Mouse (Mus musculus) heart, embryonic 11.5 days (tissue): Measurements from ENCODE around the gene Plpp3. TPM values are rescaled to one million over a fixed set of nuclear protein-coding genes. Genes with fewer than 3 reads are reported as not detected.

Experiments used
- ATAC-seq: fragments of 200-750 bp; cut with Nextera tagmentation; replicated peaks from 2 replicates; pipeline ENCODE4 v1.8.0; 2017; ENCODE audit warnings: moderate library complexity; ENCODE audit not compliant: insufficient number of reproducible peaks, low FRiP score, low TSS enrichment
- H3K27ac ChIP-seq: fragments of 300-500 bp; sonication (generic); 2 replicates; pipeline ENCODE4 v1.5.1; 2014; ENCODE audit warnings: mild to moderate bottlenecking, low read depth, low read length
- H3K27me3 ChIP-seq: fragments of 300-500 bp; sonication (generic); 2 replicates; pipeline ENCODE4 v1.6.1; 2014; ENCODE audit warnings: mild to moderate bottlenecking, low read length, mixed read lengths; ENCODE audit not compliant: control insufficient read depth, insufficient read depth
- H3K36me3 ChIP-seq: fragments of 300-500 bp; sonication (generic); 2 replicates; pipeline ENCODE4 v1.6.1; 2014; ENCODE audit warnings: mild to moderate bottlenecking, low read length, moderate library complexity, mixed read lengths; ENCODE audit not compliant: control insufficient read depth, insufficient read depth
- H3K4me1 ChIP-seq: fragments of 300-500 bp; sonication (generic); 2 replicates; pipeline ENCODE4 v1.6.1; 2014; ENCODE audit warnings: low read length; ENCODE audit not compliant: control insufficient read depth, insufficient read depth
- H3K4me2 ChIP-seq: fragments of 300-500 bp; sonication (generic); 2 replicates; pipeline ENCODE4 v1.6.1; 2014; ENCODE audit warnings: mild to moderate bottlenecking, moderate library complexity
- H3K4me3 ChIP-seq: fragments of 300-500 bp; sonication (generic); 2 replicates; pipeline ENCODE4 v1.5.1; 2014; ENCODE audit warnings: low read depth, low read length
- H3K9ac ChIP-seq: fragments of 300-500 bp; sonication (generic); 2 replicates; pipeline ENCODE4 v1.6.1; 2014; ENCODE audit warnings: mild to moderate bottlenecking, low read depth, low read length, moderate library complexity
- H3K9me3 ChIP-seq: fragments of 300-500 bp; sonication (generic); replicated peaks from 2 replicates; pipeline ENCODE4 v1.6.1; 2016; ENCODE audit warnings: low read length; ENCODE audit not compliant: control insufficient read depth
- WGBS: fragments of 180-500 bp; shearing (Covaris S2); extraction: QIAGEN DNeasy Blood & Tissue Kit; methylation state at CpG from one replicate; pipeline ENCODE4 v1.1.7; 2014; ENCODE audit not compliant: insufficient replicate concordance; 5-methylcytosine and 5-hydroxymethylcytosine counted together
- polyA plus RNA-seq: library from polyadenylated mRNA; unstranded; fragments of >200 nt; fragmentation: Nextera tagmentation; extraction: Ambion mirVana; gene quantifications from 2 replicates; pipeline ENCODE4 v1.2.1, GENCODE M21; 2014

Gene Plpp3
- polyA plus RNA-seq, 1 experiment from 2014 or later, result 23.8 TPM

DNA sequence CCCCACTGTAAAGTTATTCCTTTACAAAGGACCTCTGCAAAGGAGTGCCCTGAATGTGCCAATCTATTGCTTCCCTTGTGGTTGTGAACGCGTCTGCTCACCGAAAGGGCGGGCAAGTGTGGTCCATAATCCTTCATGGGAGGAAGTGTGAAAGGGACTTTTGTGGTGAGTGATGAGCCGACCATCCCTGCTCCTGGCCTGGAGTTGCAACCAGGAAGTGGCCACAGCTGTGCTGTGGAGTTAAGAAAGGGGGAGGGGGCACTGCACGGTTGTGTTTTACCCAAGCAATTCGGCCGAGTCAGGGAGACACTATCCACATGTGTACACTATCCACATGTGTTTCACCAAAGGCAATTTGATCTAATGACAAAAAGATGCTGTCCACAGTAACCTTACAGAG, 49.8 kb downstream of the Plpp3 start:
- H3K9me3 ChIP-seq, result no peaks in the 10 kb centered on the region

DNA sequence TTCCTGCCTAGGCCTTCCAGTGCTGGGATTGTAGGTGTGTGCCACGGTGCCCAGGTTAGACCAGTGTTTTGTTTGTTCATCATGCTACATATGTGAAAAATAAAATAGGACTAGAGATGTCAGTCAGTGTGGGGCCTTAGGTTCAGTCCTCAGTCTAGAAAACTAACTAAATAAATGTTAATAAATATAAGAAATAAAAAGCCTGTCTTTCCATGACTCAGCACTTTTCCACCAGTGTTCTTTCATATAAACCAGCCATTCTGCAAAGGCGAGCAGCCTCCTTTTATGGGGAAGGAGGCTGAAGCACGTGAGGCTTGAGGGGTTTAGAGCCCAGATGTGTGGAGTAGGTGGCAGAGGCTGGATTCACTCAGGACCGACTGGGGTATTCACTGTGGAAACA, 50.5 kb downstream of the Plpp3 start:
- Histone ChIP-seq H3K36me3 (peaks cover 2% of the 10 kb centered on the region; the same call in 1 of the 2 replicates), H3K27ac (no peak overlapping the region), H3K4me2 (no peak overlapping the region), H3K9ac (no peak overlapping the region), H3K4me1 (peaks cover 23% of the 10 kb centered on the region), H3K27me3 (no peaks in the 10 kb centered on the region), H3K4me3 (no peak overlapping the region), H3K9me3 (no peaks in the 10 kb centered on the region)
- 81% methylated on average over 4 of the region's 4 CpGs for WGBS
- ATAC-seq, result no peak

More for the DNA sequence above, 49.8 kb downstream of the Plpp3 start:
- Histone ChIP-seq H3K9ac (no peak overlapping the region), H3K27me3 (no peaks in the 10 kb centered on the region), H3K27ac (no peak overlapping the region), H3K36me3 (0 out of 2 replicates have a peak, but pooled peaks cover 2% of the 10 kb centered on the region), H3K4me3 (no peak overlapping the region), H3K4me1 (peaks cover 23% of the 10 kb centered on the region), H3K4me2 (no peak overlapping the region)
- 34% methylated on average over 8 of the region's 8 CpGs for WGBS
- no peak for ATAC-seq

DNA sequence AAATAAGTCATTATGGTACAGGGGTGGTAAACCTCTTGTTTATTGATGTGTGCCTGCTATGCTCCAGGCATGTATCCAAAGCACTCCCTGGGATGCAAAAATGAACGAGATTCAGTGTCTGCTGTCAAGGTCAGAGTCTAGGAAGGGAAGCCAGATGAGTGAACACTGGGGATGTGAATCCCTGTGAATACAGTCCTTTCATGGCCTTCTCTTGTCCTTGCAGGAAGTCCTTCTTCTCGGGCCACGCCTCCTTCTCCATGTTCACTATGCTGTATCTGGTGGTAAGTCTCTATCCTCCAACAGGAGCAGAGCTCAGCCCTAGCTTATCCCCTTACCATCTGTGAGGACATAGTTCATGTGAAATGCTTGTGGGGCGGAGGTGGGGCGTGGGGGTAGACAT, 51.8 kb downstream of the Plpp3 start:
- Histone ChIP-seq H3K9me3 (no peaks in the 10 kb centered on the region), H3K27me3 (no peaks in the 10 kb centered on the region), H3K36me3 (peaks cover 2% of the 10 kb centered on the region; the same call in 1 of the 2 replicates), H3K9ac (no peak overlapping the region), H3K27ac (no peak overlapping the region), H3K4me2 (no peak overlapping the region), H3K4me1 (peaks cover 22% of the 10 kb centered on the region), H3K4me3 (no peak overlapping the region)
- WGBS, result 90% methylated on average over 5 of the region's 5 CpGs
- no peak for ATAC-seq

DNA sequence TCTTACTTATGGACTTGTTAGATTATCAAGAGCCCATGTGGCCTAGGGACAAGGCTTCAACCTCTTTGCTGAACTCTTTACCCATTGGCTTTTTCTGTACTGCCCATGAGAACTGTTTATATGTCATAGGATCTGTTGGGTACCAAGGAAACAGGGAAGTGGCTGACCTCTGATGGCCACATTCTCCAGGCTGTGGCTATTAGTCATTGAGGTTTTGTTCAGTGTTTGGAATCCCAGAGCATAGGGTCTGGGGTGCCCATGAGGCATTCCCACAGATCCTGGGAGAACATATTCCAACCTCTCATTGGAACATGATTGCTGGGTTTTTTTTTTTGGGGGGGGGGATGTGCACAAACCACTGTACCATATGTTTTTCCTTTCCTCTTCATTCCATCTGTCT, 56.2 kb downstream of the Plpp3 start:
- no peak overlapping the region for H3K4me3 ChIP-seq
- H3K4me2 ChIP-seq, result no peak overlapping the region
- H3K9me3 ChIP-seq, result no peaks in the 10 kb centered on the region
- peaks cover 2% of the 10 kb centered on the region; the same call in 1 of the 2 replicates for H3K36me3 ChIP-seq
- no peak overlapping the region for H3K27ac ChIP-seq
- H3K4me1 ChIP-seq, result no peaks in the 10 kb centered on the region; the same call in none of the 2 replicates
- H3K9ac ChIP-seq, result no peak overlapping the region
- no peaks in the 10 kb centered on the region for H3K27me3 ChIP-seq
- no peak for ATAC-seq

DNA sequence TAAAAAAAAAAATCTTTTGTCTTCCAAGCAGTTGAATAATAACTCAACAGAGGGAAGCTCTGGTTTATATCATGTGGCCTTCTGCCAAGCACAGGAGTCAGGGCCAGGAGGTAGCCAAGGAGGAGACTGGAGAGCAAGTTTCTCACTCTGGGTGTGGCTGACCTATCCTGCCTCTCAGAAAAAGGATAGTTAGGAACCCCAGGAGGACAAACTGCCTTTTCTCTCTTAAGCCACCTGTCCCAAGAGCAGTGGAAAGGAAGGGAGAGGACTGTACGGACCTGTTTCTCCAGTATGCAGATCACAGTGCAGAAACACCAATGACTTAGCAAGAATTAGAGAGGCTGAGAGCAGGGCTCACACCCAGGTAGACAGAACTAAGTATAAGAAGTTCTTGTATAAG, 57.3 kb downstream of the Plpp3 start:
- Histone ChIP-seq H3K9ac (no peak overlapping the region), H3K27me3 (no peaks in the 10 kb centered on the region), H3K4me2 (no peak overlapping the region), H3K27ac (no peak overlapping the region), H3K9me3 (no peaks in the 10 kb centered on the region), H3K4me1 (no peaks in the 10 kb centered on the region; the same call in none of the 2 replicates), H3K4me3 (no peak overlapping the region), H3K36me3 (peaks cover 3% of the 10 kb centered on the region; the same call in 1 of the 2 replicates)
- WGBS, result 70% methylated on average over 1 of the region's 1 CpGs
- ATAC-seq, result no peak

DNA sequence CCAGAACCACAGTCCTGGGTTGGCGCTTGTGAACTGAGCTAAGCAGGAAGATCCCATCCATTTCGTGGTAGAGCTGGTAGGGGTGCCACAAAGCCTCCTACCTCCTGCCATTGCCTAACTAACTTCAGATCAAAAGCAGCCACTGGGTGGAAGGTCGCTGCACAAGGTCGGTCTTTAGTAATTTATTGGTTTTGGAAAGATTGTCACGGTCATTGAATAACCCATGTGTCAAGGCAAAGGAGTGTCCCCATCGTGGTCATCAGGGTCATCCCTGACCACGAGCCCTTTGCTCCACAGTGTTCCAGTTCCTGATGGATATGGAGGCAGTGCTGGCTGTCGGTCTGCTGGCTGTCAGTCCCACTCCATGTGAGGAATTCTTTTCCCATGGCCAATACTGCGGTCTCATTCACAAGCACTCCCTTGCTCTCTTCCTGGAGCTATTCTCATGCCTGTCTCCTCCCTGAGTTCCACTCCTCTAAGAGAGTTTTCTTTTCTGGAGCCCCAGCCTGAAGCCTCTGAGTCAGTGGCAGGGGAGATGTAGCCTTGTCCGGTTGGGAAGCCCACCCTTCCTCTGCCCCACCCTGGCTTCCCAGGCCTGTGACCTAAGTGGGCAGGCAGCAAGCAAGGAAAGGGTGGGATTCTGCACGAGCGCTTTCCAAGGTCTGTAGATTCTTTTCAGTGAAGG, 58.7 kb downstream of the Plpp3 start:
- no peaks in the 10 kb centered on the region for H3K27me3 ChIP-seq
- no peak overlapping the region for H3K9ac ChIP-seq
- 78% methylated on average over 12 of the region's 12 CpGs for WGBS
- H3K4me3 ChIP-seq, result no peak overlapping the region
- H3K4me1 ChIP-seq, result no peaks in the 10 kb centered on the region; the same call in 1 of the 2 replicates
- H3K4me2 ChIP-seq, result no peak overlapping the region
- no peak overlapping the region for H3K27ac ChIP-seq
- H3K36me3 ChIP-seq, result peaks cover 8% of the 10 kb centered on the region; the same call in 1 of the 2 replicates
- H3K9me3 ChIP-seq, result no peaks in the 10 kb centered on the region
- no peak for ATAC-seq

DNA sequence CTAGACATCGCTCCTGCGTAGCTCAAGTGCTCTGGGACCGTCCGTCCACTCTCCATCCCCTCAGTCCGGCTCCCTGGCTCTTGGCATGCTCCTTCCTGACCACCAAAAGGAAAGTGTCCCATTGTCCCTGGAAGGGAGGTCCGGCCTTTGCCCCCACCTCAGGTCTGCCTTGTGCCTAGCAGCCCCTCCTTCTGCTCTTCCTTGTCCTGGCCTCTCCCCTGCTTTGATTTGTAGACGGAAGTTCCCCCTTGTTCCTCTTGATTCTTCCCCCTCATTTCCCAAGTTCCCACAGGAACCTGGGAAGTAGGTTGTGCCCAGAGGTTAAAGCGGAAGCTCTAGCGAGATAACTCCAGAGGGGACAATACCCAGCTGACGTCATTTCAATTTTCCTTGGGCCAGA, 61.1 kb downstream of the Plpp3 start:
- no peaks in the 10 kb centered on the region for H3K9me3 ChIP-seq
- ATAC-seq, result peak; percentile 52
- peaks cover under 1% of the 10 kb centered on the region; the same call in 1 of the 2 replicates for H3K4me1 ChIP-seq
- no peak overlapping the region for H3K27ac ChIP-seq
- no peaks in the 10 kb centered on the region for H3K27me3 ChIP-seq
- H3K4me3 ChIP-seq, result no peak overlapping the region
- 61% methylated on average over 10 of the region's 10 CpGs for WGBS
- H3K36me3 ChIP-seq, result peaks cover 8% of the 10 kb centered on the region; the same call in 1 of the 2 replicates
- no peak overlapping the region for H3K9ac ChIP-seq
- no peak overlapping the region for H3K4me2 ChIP-seq

DNA sequence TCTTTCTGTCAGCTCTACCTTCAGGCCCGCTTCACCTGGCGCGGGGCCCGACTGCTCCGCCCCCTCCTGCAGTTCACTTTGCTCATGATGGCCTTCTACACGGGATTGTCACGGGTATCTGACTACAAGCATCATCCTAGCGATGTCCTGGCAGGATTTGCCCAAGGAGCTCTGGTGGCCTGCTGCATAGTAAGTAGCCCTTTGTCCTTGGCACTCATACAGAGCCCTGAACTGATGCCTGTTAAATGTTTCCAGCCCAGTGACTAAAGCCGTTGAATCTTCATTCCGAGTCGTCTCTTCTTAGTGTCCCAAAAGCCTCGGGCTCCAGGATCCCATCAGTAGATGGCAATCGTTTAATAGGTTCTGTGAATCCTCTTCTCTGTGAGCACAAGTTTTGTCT, 62.2 kb downstream of the Plpp3 start:
- Histone ChIP-seq H3K4me2 (no peak overlapping the region), H3K9me3 (no peaks in the 10 kb centered on the region), H3K27me3 (no peaks in the 10 kb centered on the region), H3K4me3 (no peak overlapping the region), H3K36me3 (peaks cover 8% of the 10 kb centered on the region; the same call in 1 of the 2 replicates), H3K9ac (no peak overlapping the region), H3K4me1 (peaks cover 11% of the 10 kb centered on the region), H3K27ac (no peak overlapping the region)
- 86% methylated on average over 13 of the region's 13 CpGs for WGBS
- ATAC-seq, result no peak

DNA sequence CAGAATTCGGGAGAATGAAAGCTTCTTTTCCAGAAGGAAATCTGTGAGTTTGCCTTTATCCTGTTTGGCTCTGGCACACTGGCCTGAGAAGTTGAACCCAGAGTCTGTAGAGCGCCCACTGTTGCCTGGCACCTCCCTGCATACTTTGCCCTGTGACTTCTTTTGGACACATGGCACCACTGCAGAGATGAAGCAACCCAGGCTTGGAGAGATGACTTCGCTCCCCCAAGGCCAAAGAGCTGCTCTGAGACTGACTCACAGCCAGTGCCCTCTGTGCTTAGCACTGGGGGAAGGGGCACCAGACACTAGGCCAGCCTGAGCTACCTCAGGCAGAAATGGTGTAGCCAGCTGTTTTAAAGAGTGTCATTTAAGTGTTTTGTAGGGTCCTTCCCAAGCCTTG, 63.7 kb downstream of the Plpp3 start:
- no peaks in the 10 kb centered on the region for H3K9me3 ChIP-seq
- 0 out of 2 replicates have a peak overlapping the region, but pooled peaks have one; percentile 22 for H3K9ac ChIP-seq
- no peak overlapping the region for H3K27ac ChIP-seq
- no peaks in the 10 kb centered on the region for H3K27me3 ChIP-seq
- H3K4me2 ChIP-seq, result no peak overlapping the region
- WGBS, result 90% methylated on average over 3 of the region's 3 CpGs
- peaks cover 11% of the 10 kb centered on the region for H3K4me1 ChIP-seq
- peaks cover 8% of the 10 kb centered on the region; the same call in 1 of the 2 replicates for H3K36me3 ChIP-seq
- no peak overlapping the region for H3K4me3 ChIP-seq
- ATAC-seq, result no peak
